Mouse (Mus musculus): ENCODE data around the gene Kctd7.
A peak's percentile ranks its signal among the peaks of the same experiment; 100 is the strongest.

DNA sequence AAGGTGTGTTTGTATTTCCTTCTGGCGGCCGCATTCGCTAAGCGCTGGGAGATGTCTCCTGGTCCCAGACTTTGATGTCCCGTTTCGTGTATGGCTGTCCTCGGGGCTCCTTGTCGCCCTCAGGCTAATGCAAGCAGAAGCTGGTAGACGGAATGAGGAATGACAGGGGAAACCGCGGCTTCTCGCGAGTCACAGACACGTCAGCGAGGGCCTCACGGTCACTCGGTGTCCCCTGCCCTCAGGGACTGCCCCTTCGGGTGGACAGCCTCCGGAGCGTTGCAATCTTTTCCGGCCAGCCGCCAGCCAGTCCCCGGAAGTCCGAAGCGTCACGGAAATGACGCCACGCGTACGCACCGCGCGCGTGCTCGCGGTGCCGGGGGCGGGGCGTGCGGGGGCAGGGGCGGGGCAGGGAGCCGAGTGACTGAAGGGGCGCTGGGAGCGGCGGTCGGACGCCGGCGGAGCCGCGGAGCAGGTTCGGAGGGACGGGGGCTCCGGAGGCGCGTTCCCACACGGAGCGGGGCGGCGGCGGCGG, 26.8 kb downstream of the Kctd7 start, which contains the start of gene Rabgef1:
- TF ChIP-seq POLR2A (IDR thresholded peaks at IDR 0.05; ENCODE audit: low read depth, low read length) (peak; percentile 97), CTCF (conservative IDR thresholded peaks at IDR 0.05; ENCODE audit: insufficient read depth, insufficient read length, low read depth, low read length) (no peak)
